Mouse (Mus musculus) cerebellum, adult 9-11 months (tissue): Measurements from ENCODE around the gene Dmp1.

Experiments used
- DNase-seq: peaks from one replicate; pipeline ENCODE4 v3.0.0; 2022

The Dmp1 gene

DNA sequence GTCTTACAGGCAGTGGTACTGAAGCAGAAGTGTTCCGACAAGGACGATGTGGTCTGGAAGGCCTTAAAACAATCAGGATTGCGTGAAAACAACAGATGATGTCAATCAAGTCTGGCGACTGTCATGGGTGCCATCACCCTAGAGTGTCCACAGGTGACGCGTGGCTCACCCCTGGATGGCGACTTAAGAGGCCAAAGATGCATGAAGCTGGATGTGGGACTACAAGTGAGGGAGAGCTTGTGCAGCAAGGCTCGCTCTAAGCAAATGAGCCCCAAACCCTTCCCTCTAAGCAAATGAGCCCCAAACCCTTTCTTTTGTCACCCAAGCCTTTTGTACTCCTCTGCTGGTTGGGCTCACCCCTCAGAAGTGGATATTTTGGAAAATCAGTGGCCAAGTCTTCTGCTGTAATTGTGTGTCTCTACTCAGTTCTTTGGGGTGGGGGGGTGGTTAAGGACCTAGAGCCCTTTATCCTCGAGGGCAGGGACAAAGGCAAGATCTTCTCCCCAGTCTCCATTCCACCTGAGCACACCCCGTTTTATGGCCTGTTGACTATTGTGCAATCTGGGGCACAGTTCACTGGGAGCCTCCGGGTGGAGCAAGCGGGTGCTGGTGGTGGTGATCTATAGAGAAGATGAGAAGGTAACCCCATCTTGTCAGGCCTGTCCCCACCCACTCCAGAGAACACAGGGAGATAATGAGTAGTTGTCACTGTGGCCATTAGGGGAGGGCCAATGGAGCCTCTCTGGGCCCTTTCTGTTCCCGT is 60.8 kb downstream of the Dmp1 start:
- no peak for DNase-seq
